Mouse (Mus musculus): ENCODE measurements around the gene Tfpi. TPM values are rescaled to one million over a fixed set of nuclear protein-coding genes. Genes with fewer than 3 reads are reported as not detected.

Tfpi gene
- total and polyA plus RNA-seq, 2 experiments from 2014 or later, result 11.7 to 16.2 TPM

- no peak for TF ChIP-seq CTCF (IDR thresholded peaks at IDR 0.05; ENCODE audit: low read depth)
- 85% methylated on average over 6 of the region's 6 CpGs for WGBS
Observed at GRCm38 (mm10) chr2:84457221-84457620, 19.4 kb downstream of the Tfpi start.

GRCm38 (mm10) chr2:84455236-84455799 is 21.3 kb downstream of the Tfpi start:
- Histone ChIP-seq H3K27ac (ENCODE audit: low read depth, low read length) (no peak overlapping the region), H3K9ac (no peak overlapping the region), H3K4me2 (ENCODE audit: low read depth) (no peak overlapping the region), H3K27me3 (ENCODE audit: insufficient read depth, low read length) (no peaks in the 10 kb centered on the region), H3K36me3 (ENCODE audit: insufficient read depth) (no peaks in the 10 kb centered on the region), H3K4me3 (ENCODE audit: low read depth, low read length) (no peak overlapping the region), H3K4me1 (ENCODE audit: insufficient read depth) (no peaks in the 10 kb centered on the region), H3K9me3 (ENCODE audit: low read length) (no peaks in the 10 kb centered on the region)
- WGBS, result 4% methylated on average over 5 of the region's 5 CpGs
- ATAC-seq, result peak; percentile 91
- peak; percentile 89 for TF ChIP-seq CTCF (IDR thresholded peaks at IDR 0.05; ENCODE audit: low read depth)
- DNase-seq, result peak; percentile 87

More at GRCm38 (mm10) chr2:84457221-84457620, 19.4 kb downstream of the Tfpi start:
- no peaks in the 10 kb centered on the region for H3K27me3 ChIP-seq (ENCODE audit: insufficient read depth, low read length)
- no peak overlapping the region for H3K9ac ChIP-seq
- DNase-seq (no peak), ATAC-seq (no peak)
- H3K4me1 ChIP-seq (ENCODE audit: insufficient read depth), result no peaks in the 10 kb centered on the region
- H3K4me2 ChIP-seq (ENCODE audit: low read depth), result no peak overlapping the region
- H3K9me3 ChIP-seq (ENCODE audit: low read length), result no peaks in the 10 kb centered on the region
- no peak overlapping the region for H3K27ac ChIP-seq (ENCODE audit: low read depth, low read length)
- H3K36me3 ChIP-seq (ENCODE audit: insufficient read depth), result no peaks in the 10 kb centered on the region
- H3K4me3 ChIP-seq (ENCODE audit: low read depth, low read length), result no peak overlapping the region

GRCm38 (mm10) chr2:84454551-84455235 is 21.9 kb downstream of the Tfpi start:
- no peaks in the 10 kb centered on the region for H3K9me3 ChIP-seq (ENCODE audit: low read length)
- 59% methylated on average over 10 of the region's 10 CpGs for WGBS
- H3K4me3 ChIP-seq (ENCODE audit: low read depth, low read length), result no peak overlapping the region
- H3K36me3 ChIP-seq (ENCODE audit: insufficient read depth), result no peaks in the 10 kb centered on the region
- DNase-seq, result peak; percentile 7
- no peak overlapping the region for H3K27ac ChIP-seq (ENCODE audit: low read depth, low read length)
- TF ChIP-seq CTCF (IDR thresholded peaks at IDR 0.05; ENCODE audit: low read depth), result no peak
- ATAC-seq, result peak; percentile 48; the same call in 1 of the 2 replicates
- no peak overlapping the region for H3K4me2 ChIP-seq (ENCODE audit: low read depth)
- no peaks in the 10 kb centered on the region for H3K4me1 ChIP-seq (ENCODE audit: insufficient read depth)
- H3K27me3 ChIP-seq (ENCODE audit: insufficient read depth, low read length), result no peaks in the 10 kb centered on the region
- no peak overlapping the region for H3K9ac ChIP-seq

GRCm38 (mm10) chr2:84454051-84454450 is 22.5 kb downstream of the Tfpi start:
- H3K4me3 ChIP-seq (ENCODE audit: low read depth, low read length), result no peak overlapping the region
- no peaks in the 10 kb centered on the region for H3K4me1 ChIP-seq (ENCODE audit: insufficient read depth)
- peak; percentile 68 for TF ChIP-seq CTCF (IDR thresholded peaks at IDR 0.05; ENCODE audit: low read depth)
- WGBS, result 11% methylated on average over 5 of the region's 5 CpGs
- no peaks in the 10 kb centered on the region for H3K27me3 ChIP-seq (ENCODE audit: insufficient read depth, low read length)
- no peaks in the 10 kb centered on the region for H3K9me3 ChIP-seq (ENCODE audit: low read length)
- H3K27ac ChIP-seq (ENCODE audit: low read depth, low read length), result no peak overlapping the region
- no peak overlapping the region for H3K9ac ChIP-seq
- DNase-seq (peak; percentile 65), ATAC-seq (peak; percentile 64; the same call in 1 of the 2 replicates)
- no peak overlapping the region for H3K4me2 ChIP-seq (ENCODE audit: low read depth)
- no peaks in the 10 kb centered on the region for H3K36me3 ChIP-seq (ENCODE audit: insufficient read depth)

GRCm38 (mm10) chr2:84445499-84445898 is 31.1 kb downstream of the Tfpi start:
- Histone ChIP-seq H3K4me2 (ENCODE audit: low read depth) (no peak overlapping the region), H3K4me3 (ENCODE audit: low read depth, low read length) (no peak overlapping the region), H3K9me3 (ENCODE audit: low read length) (no peaks in the 10 kb centered on the region), H3K9ac (no peak overlapping the region), H3K27me3 (ENCODE audit: insufficient read depth, low read length) (no peaks in the 10 kb centered on the region), H3K27ac (ENCODE audit: low read depth, low read length) (no peak overlapping the region), H3K4me1 (ENCODE audit: insufficient read depth) (no peaks in the 10 kb centered on the region), H3K36me3 (ENCODE audit: insufficient read depth) (no peaks in the 10 kb centered on the region)
- TF ChIP-seq CTCF (IDR thresholded peaks at IDR 0.05; ENCODE audit: low read depth), result no peak
- ATAC-seq (no peak), DNase-seq (no peak)
- 91% methylated on average over 1 of the region's 1 CpGs for WGBS

GRCm38 (mm10) chr2:84441940-84442339 is 34.6 kb downstream of the Tfpi start:
- H3K27ac ChIP-seq (ENCODE audit: low read depth, low read length), result no peak overlapping the region
- no peak for TF ChIP-seq CTCF (IDR thresholded peaks at IDR 0.05; ENCODE audit: low read depth)
- ATAC-seq, result peak; percentile 47
- 69% methylated on average over 5 of the region's 5 CpGs for WGBS
- no peaks in the 10 kb centered on the region for H3K4me1 ChIP-seq (ENCODE audit: insufficient read depth)
- DNase-seq, result peak; percentile 6
- no peaks in the 10 kb centered on the region for H3K36me3 ChIP-seq (ENCODE audit: insufficient read depth)
- no peak overlapping the region for H3K4me2 ChIP-seq (ENCODE audit: low read depth)
- no peak overlapping the region for H3K4me3 ChIP-seq (ENCODE audit: low read depth, low read length)
- no peaks in the 10 kb centered on the region for H3K27me3 ChIP-seq (ENCODE audit: insufficient read depth, low read length)
- no peak overlapping the region for H3K9ac ChIP-seq
- H3K9me3 ChIP-seq (ENCODE audit: low read length), result no peaks in the 10 kb centered on the region

- TF ChIP-seq CTCF (IDR thresholded peaks at IDR 0.05; ENCODE audit: low read depth), result peak; percentile 76
- Histone ChIP-seq H3K9ac (no peak overlapping the region), H3K4me3 (ENCODE audit: low read depth, low read length) (no peak overlapping the region), H3K9me3 (ENCODE audit: low read length) (no peaks in the 10 kb centered on the region), H3K4me1 (ENCODE audit: insufficient read depth) (no peaks in the 10 kb centered on the region), H3K27me3 (ENCODE audit: insufficient read depth, low read length) (no peaks in the 10 kb centered on the region), H3K4me2 (ENCODE audit: low read depth) (no peak overlapping the region), H3K36me3 (ENCODE audit: insufficient read depth) (no peaks in the 10 kb centered on the region), H3K27ac (ENCODE audit: low read depth, low read length) (no peak overlapping the region)
- ATAC-seq, result peak; percentile 81
- DNase-seq, result peak; percentile 78
- WGBS, result 48% methylated on average over 11 of the region's 11 CpGs
Observed at GRCm38 (mm10) chr2:84429724-84430123, 46.9 kb downstream of the Tfpi start.
